ENCODE assay signal across 8 mouse cellular contexts in genomic region chr12:111665041-111665880, GRCm38 (mm10). TPM values are rescaled to one million over a fixed set of nuclear protein-coding genes. Genes with fewer than 3 reads are reported as not detected.
A peak's percentile ranks its signal among the peaks of the same experiment; 100 is the strongest.
DNase-seq lines count a peak whose midpoint lies in the region; ATAC-seq and TF ChIP-seq lines count a peak whose summit lies in the region.

No protein-coding gene starts in this region.

- H3K4me3 ChIP-seq in heart, embryonic 16.5 days (ENCODE audit: low read length) = no peak overlapping the region
- no peak overlapping the region for H3K4me3 ChIP-seq in heart, adult 2 months
- no peak overlapping the region for H3K4me3 ChIP-seq in neural tube, embryonic 12.5 days
- H3K4me3 ChIP-seq in stomach, embryonic 14.5 days (ENCODE audit: low read depth, low read length) = no peak overlapping the region

- TF ChIP-seq CTCF in heart, adult 2 months (IDR thresholded peaks at IDR 0.05) = no peak

- WGBS in heart, embryonic 16.5 days = 59% methylated on average over 13 of the region's 13 CpGs
- 74% methylated on average over 13 of the region's 13 CpGs for WGBS in heart, adult 2 months
- WGBS in neural tube, embryonic 12.5 days = 88% methylated on average over 13 of the region's 13 CpGs
- WGBS in stomach, embryonic 14.5 days = 79% methylated on average over 13 of the region's 13 CpGs

- H3K36me3 ChIP-seq in heart, embryonic 16.5 days (ENCODE audit: control insufficient read depth, insufficient read depth) = no peaks in the 10 kb centered on the region
- no peaks in the 10 kb centered on the region for H3K36me3 ChIP-seq in heart, adult 2 months (ENCODE audit: control insufficient read depth, insufficient read depth, low read length)
- peaks cover 41% of the 10 kb centered on the region for H3K36me3 ChIP-seq in neural tube, embryonic 12.5 days
- no peaks in the 10 kb centered on the region for H3K36me3 ChIP-seq in stomach, embryonic 14.5 days (ENCODE audit: control insufficient read depth, insufficient read depth, low read length)

- no peak overlapping the region for H3K4me2 ChIP-seq in heart, embryonic 16.5 days (ENCODE audit: low read depth, low read length)
- H3K4me2 ChIP-seq in neural tube, embryonic 12.5 days (replicated peaks) = no peak overlapping the region
- H3K4me2 ChIP-seq in stomach, embryonic 14.5 days (replicated peaks; ENCODE audit: low read depth, low read length) = no peak overlapping the region

- no peaks in the 10 kb centered on the region for H3K9me3 ChIP-seq in heart, embryonic 16.5 days (replicated peaks; ENCODE audit: control insufficient read depth, low read length)
- no peaks in the 10 kb centered on the region for H3K9me3 ChIP-seq in neural tube, embryonic 12.5 days
- H3K9me3 ChIP-seq in stomach, embryonic 14.5 days (ENCODE audit: control insufficient read depth, low read depth, low read length) = no peaks in the 10 kb centered on the region

- peaks cover 36% of the 10 kb centered on the region for H3K4me1 ChIP-seq in heart, embryonic 16.5 days (ENCODE audit: control insufficient read depth, insufficient read depth, low read length)
- peaks cover 10% of the 10 kb centered on the region for H3K4me1 ChIP-seq in heart, adult 2 months (ENCODE audit: control insufficient read depth, insufficient read depth, low read length)
- H3K4me1 ChIP-seq in neural tube, embryonic 12.5 days = peaks cover 24% of the 10 kb centered on the region
- H3K4me1 ChIP-seq in stomach, embryonic 14.5 days (ENCODE audit: control insufficient read depth, insufficient read depth, low read length) = peaks cover 34% of the 10 kb centered on the region; the same call in 1 of the 2 replicates

- H3K79me2 ChIP-seq in heart, adult 2 months (replicated peaks; ENCODE audit: control insufficient read depth, insufficient read depth, low read length) = no peaks in the 10 kb centered on the region

- peak; percentile 40 to 55 for DNase-seq in adrenal gland, postnatal 36 days
- no peak for DNase-seq in adrenal gland, postnatal 10 days
- no peak for DNase-seq in heart, adult 2 months
- DNase-seq in neural tube, embryonic 10.5 days (ENCODE audit: extremely low spot score, low spot score) = no peak

- no peak for ATAC-seq in heart, embryonic 16.5 days (replicated peaks; ENCODE audit: extremely low read depth, insufficient read depth, low FRiP score)
- ATAC-seq in neural tube, embryonic 12.5 days (ENCODE audit: low FRiP score, low read depth) = no peak
- no peak for ATAC-seq in stomach, embryonic 14.5 days (ENCODE audit: insufficient number of reproducible peaks, insufficient read depth, low FRiP score, low read depth)
- no peak for ATAC-seq in granulocyte monocyte progenitor cell, adult 5-6 weeks (replicated peaks; ENCODE audit: poor library complexity, severe bottlenecking)

- intact Hi-C loops in heart, adult 2 months (cut with DNase I) = no loop called here

- no peak for TF ChIP-seq POLR2A in heart, adult 2 months (IDR thresholded peaks at IDR 0.05; ENCODE audit: insufficient read depth, low read depth, low read length)

- no peak overlapping the region for H3K9ac ChIP-seq in heart, embryonic 16.5 days (ENCODE audit: low read length)
- no peak overlapping the region for H3K9ac ChIP-seq in heart, adult 2 months (ENCODE audit: low read depth, low read length)
- H3K9ac ChIP-seq in neural tube, embryonic 12.5 days = 0 out of 2 replicates have a peak overlapping the region, but pooled peaks have one; percentile 17
- no peak overlapping the region for H3K9ac ChIP-seq in stomach, embryonic 14.5 days (replicated peaks; ENCODE audit: low read depth, low read length)

- peak overlapping the region; percentile 72 for H3K27ac ChIP-seq in heart, embryonic 16.5 days (ENCODE audit: low read length)
- no peak overlapping the region; the same call in 1 of the 2 replicates for H3K27ac ChIP-seq in heart, adult 2 months
- no peak overlapping the region for H3K27ac ChIP-seq in neural tube, embryonic 12.5 days
- peak overlapping the region; percentile 15; the same call in 1 of the 2 replicates for H3K27ac ChIP-seq in stomach, embryonic 14.5 days (ENCODE audit: low read length)

- no peaks in the 10 kb centered on the region for H3K27me3 ChIP-seq in heart, embryonic 16.5 days (ENCODE audit: control insufficient read depth, insufficient read depth, low read length)
- no peaks in the 10 kb centered on the region for H3K27me3 ChIP-seq in heart, adult 2 months (ENCODE audit: control insufficient read depth, insufficient read depth, low read length)
- no peaks in the 10 kb centered on the region for H3K27me3 ChIP-seq in neural tube, embryonic 12.5 days (replicated peaks)
- H3K27me3 ChIP-seq in stomach, embryonic 14.5 days (ENCODE audit: control insufficient read depth, insufficient read depth, low read length) = no peaks in the 10 kb centered on the region

- no peak for TF ChIP-seq EP300 in heart, adult 2 months (IDR thresholded peaks at IDR 0.05; ENCODE audit: insufficient read depth, low read depth, low read length)

RNA-seq across cellular contexts. Expression of gene Ckb, which starts 6.9 kb away (rescaled TPM):
- total RNA-seq in adrenal gland, postnatal 36 days (2021) = 10 to 100 TPM; 34.2 to 53.4 TPM
- total RNA-seq in adrenal gland, postnatal 10 days (2021) = 10 to 100 TPM; 46.2 to 53.1 TPM
- 388 and 414 TPM in 2 replicates for polyA plus RNA-seq in heart, embryonic 16.5 days (2015; fragmentation: Nextera tagmentation; extraction: Ambion mirVana)
- total RNA-seq in heart, adult 2 months (2021) = 10 to 100 TPM; 65.3 to 81.4 TPM
- polyA plus RNA-seq in heart, adult 2 months (2012; rRNA removed) = 115 and 120 TPM in 2 replicates
- polyA plus RNA-seq in neural tube, embryonic 12.5 days (2016; fragmentation: Nextera tagmentation; extraction: Ambion mirVana) = 2,325 and 2,426 TPM in 2 replicates
- 548 and 555 TPM in 2 replicates for polyA plus RNA-seq in stomach, embryonic 14.5 days (2014; fragmentation: Nextera tagmentation; extraction: Ambion mirVana)
- total RNA-seq in granulocyte monocyte progenitor cell, adult 5-6 weeks (2014; fragmentation: Nextera tagmentation) = 4.2 TPM in 1 of 2 replicates, not detected in the other
- total RNA-seq in granulocyte monocyte progenitor cell, adult 5-6 weeks (2017) = 0.57 and 1.4 TPM in 2 replicates

RNA-seq across cellular contexts. Expression of gene Trmt61a, which starts 12.6 kb away (rescaled TPM):
- 10 to 100 TPM; 15.7 to 18.6 TPM for total RNA-seq in adrenal gland, postnatal 36 days (2021)
- total RNA-seq in adrenal gland, postnatal 10 days (2021) = 10 to 100 TPM in 1 of 2 experiments, 1 to 10 TPM in 1; 9.5 to 11.3 TPM
- polyA plus RNA-seq in heart, embryonic 16.5 days (2015; fragmentation: Nextera tagmentation; extraction: Ambion mirVana) = 7.7 and 8.5 TPM in 2 replicates
- total RNA-seq in heart, adult 2 months (2021) = 1 to 10 TPM; 4.5 to 5.4 TPM
- polyA plus RNA-seq in heart, adult 2 months (2012; rRNA removed) = 7.6 and 11.8 TPM in 2 replicates
- polyA plus RNA-seq in neural tube, embryonic 12.5 days (2016; fragmentation: Nextera tagmentation; extraction: Ambion mirVana) = 12.0 and 12.1 TPM in 2 replicates
- polyA plus RNA-seq in stomach, embryonic 14.5 days (2014; fragmentation: Nextera tagmentation; extraction: Ambion mirVana) = 7.8 and 9.2 TPM in 2 replicates
- 18.6 and 21.9 TPM in 2 replicates for total RNA-seq in granulocyte monocyte progenitor cell, adult 5-6 weeks (2014; fragmentation: Nextera tagmentation)
- 10.0 and 10.1 TPM in 2 replicates for total RNA-seq in granulocyte monocyte progenitor cell, adult 5-6 weeks (2017)

RNA-seq across cellular contexts. Expression of gene Bag5, which starts 47.8 kb away (rescaled TPM):
- total RNA-seq in adrenal gland, postnatal 36 days (2021) = 10 to 100 TPM; 37.2 to 39.8 TPM
- 10 to 100 TPM; 32.1 to 35.4 TPM for total RNA-seq in adrenal gland, postnatal 10 days (2021)
- 40.9 and 42.9 TPM in 2 replicates for polyA plus RNA-seq in heart, embryonic 16.5 days (2015; fragmentation: Nextera tagmentation; extraction: Ambion mirVana)
- 10 to 100 TPM; 18.8 to 22.8 TPM for total RNA-seq in heart, adult 2 months (2021)
- polyA plus RNA-seq in heart, adult 2 months (2012; rRNA removed) = 9.8 and 15.9 TPM in 2 replicates
- polyA plus RNA-seq in neural tube, embryonic 12.5 days (2016; fragmentation: Nextera tagmentation; extraction: Ambion mirVana) = 60.1 and 61.8 TPM in 2 replicates
- 49.8 and 58.0 TPM in 2 replicates for polyA plus RNA-seq in stomach, embryonic 14.5 days (2014; fragmentation: Nextera tagmentation; extraction: Ambion mirVana)
- 28.0 and 32.0 TPM in 2 replicates for total RNA-seq in granulocyte monocyte progenitor cell, adult 5-6 weeks (2014; fragmentation: Nextera tagmentation)
- total RNA-seq in granulocyte monocyte progenitor cell, adult 5-6 weeks (2017) = 33.3 and 41.2 TPM in 2 replicates

RNA-seq across cellular contexts. Expression of gene Apopt1, which starts 47.8 kb away (rescaled TPM):
- 10 to 100 TPM; 58.8 to 76.2 TPM for total RNA-seq in adrenal gland, postnatal 36 days (2021)
- total RNA-seq in adrenal gland, postnatal 10 days (2021) = 10 to 100 TPM; 69.0 to 72.8 TPM
- polyA plus RNA-seq in heart, embryonic 16.5 days (2015; fragmentation: Nextera tagmentation; extraction: Ambion mirVana) = 40.2 and 43.9 TPM in 2 replicates
- 10 to 100 TPM; 32.0 to 36.3 TPM for total RNA-seq in heart, adult 2 months (2021)
- 31.4 and 31.7 TPM in 2 replicates for polyA plus RNA-seq in heart, adult 2 months (2012; rRNA removed)
- 54.6 and 57.3 TPM in 2 replicates for polyA plus RNA-seq in neural tube, embryonic 12.5 days (2016; fragmentation: Nextera tagmentation; extraction: Ambion mirVana)
- 56.1 and 60.8 TPM in 2 replicates for polyA plus RNA-seq in stomach, embryonic 14.5 days (2014; fragmentation: Nextera tagmentation; extraction: Ambion mirVana)
- total RNA-seq in granulocyte monocyte progenitor cell, adult 5-6 weeks (2014; fragmentation: Nextera tagmentation) = 49.6 and 51.3 TPM in 2 replicates
- 57.2 and 60.9 TPM in 2 replicates for total RNA-seq in granulocyte monocyte progenitor cell, adult 5-6 weeks (2017)

Comparison
In these comparisons a context has a peak if more than half of its experiments do, and no peak if none do; other contexts are left out.
1. DNase-seq: peak in adrenal gland, postnatal 36 days (2 of 2); none in adrenal gland, postnatal 10 days (single experiment), heart, adult 2 months (0 of 2) and neural tube, embryonic 10.5 days (single experiment).
2. H3K27ac ChIP-seq: peak in heart, embryonic 16.5 days (single experiment) and stomach, embryonic 14.5 days (single experiment); none in heart, adult 2 months (single experiment) and neural tube, embryonic 12.5 days (single experiment).
3. RNA of gene Ckb, which starts 6.9 kb away (total RNA-seq): 65.3 to 81.4 TPM in heart, adult 2 months, 34.2 to 53.4 TPM in adrenal gland, postnatal 36 days and 46.2 to 53.1 TPM in adrenal gland, postnatal 10 days; 0.57 to 4.2 TPM in granulocyte monocyte progenitor cell, adult 5-6 weeks; every median in the first group is over 4 times any median in the second.